Mouse (Mus musculus) CD8-positive naive resting alpha-beta T cell, adult 57 days (primary cell): ENCODE results near the gene Kcnip4. TPM values are rescaled to one million over a fixed set of nuclear protein-coding genes. Genes with fewer than 3 reads are reported as not detected.

Experiments
- total RNA-seq: library from RNA; stranded (reverse); gene quantifications from one replicate; pipeline ENCODE4 v1.2.4, GENCODE M21; 2023

The Kcnip4 gene
- total RNA-seq, result not detected

GRCm38 (mm10) chr5:49524394-49525241, at the start of gene Kcnip4:
TSS of gene Kcnip4 (minus strand) at chr5:49524907.

